Mouse (Mus musculus): ENCODE data around the gene Rnf6. TPM values are rescaled to one million over a fixed set of nuclear protein-coding genes. Genes with fewer than 3 reads are reported as not detected.
"Not testable (repeated sequence)": the region's sequence is repeated elsewhere in the genome, so short reads cannot be mapped to it uniquely, and the experiment has no call there.

The Rnf6 gene
- total RNA-seq, 2 experiments from 2014 or later, result 69.7 to 70.1 TPM

DNA sequence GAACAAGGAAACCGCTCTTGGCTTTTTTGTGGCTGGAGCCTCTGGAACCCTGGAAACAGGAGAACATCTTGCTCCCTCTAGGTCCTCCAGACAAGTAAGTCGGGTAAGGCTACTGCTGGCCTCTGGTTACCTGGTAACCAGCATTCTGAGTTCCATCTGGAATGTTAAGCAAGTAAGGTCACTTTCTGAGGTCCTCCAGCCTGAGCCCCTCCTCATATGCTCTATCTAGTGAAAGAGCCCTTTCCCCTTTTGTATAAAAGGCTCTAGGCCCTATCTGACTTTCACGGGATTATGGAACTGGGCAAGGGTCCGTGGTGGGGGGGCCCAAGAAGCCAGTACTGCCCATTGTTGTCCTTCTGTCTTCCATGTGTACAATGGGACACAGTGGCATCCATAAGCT, 36.2 kb downstream of the Rnf6 start, which contains the start of gene 1700001J03Rik:
1700001J03Rik (minus strand) TSS at position 101 of the 400 bp plus-strand sequence.
- intact Hi-C loops (cut with DNase I), result loop anchor here (5.0 kb wide), 2 partner anchors 117 to 287 kb away; no protein-coding TSS in a partner anchor
- DNase-seq (ENCODE audit: low spot score in 2 of 2), result not testable (repeated sequence)

DNA sequence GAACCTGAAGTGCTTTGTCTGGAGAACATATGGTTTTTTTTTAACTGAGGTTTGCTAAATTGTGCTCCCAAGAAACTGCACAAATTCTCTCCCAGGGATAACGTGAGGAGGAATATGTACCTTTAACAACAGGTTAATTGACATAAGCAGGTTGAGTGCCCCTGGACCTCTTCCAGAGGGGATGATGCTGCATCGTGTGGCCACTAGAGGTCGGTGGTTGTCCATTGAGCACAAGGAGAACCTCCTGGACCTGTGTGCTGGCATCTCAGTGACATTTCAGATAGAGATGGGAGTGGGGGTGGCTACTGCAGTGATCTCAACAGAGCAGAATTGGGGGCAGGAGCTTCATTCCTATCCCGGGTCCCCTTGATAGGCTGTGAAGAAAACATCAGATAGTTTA, 48.6 kb downstream of the Rnf6 start:
- peak in 1 of 2 experiments; percentile 3 for DNase-seq (ENCODE audit: low spot score in 2 of 2)
- intact Hi-C loops (cut with DNase I), result not testable (repeated sequence)

DNA sequence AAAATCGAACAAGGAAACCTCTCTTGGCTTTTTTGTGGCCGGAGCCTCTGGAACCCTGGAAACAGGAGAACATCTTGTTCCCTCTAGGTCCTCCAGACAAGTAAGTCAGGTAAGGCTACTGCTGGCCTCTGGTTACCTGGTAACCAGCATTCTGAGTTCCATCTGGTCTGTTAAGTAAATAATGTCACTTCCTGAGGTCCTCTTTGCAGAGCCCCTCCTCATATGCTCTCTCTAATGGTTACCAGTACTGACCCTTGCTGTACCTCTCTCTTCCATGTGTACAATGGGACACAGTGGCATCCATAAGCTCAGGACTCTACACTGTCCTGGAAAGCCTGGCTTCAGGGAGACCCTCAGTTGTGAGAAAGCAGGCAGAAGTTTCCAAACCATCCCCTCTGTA, 50.7 kb downstream of the Rnf6 start, which contains the start of gene Gm6309:
Gm6309 (minus strand) TSS at position 101 of the 400 bp plus-strand sequence.
- intact Hi-C loops (cut with DNase I); DNase-seq (ENCODE audit: low spot score in 2 of 2): not testable (repeated sequence)

DNA sequence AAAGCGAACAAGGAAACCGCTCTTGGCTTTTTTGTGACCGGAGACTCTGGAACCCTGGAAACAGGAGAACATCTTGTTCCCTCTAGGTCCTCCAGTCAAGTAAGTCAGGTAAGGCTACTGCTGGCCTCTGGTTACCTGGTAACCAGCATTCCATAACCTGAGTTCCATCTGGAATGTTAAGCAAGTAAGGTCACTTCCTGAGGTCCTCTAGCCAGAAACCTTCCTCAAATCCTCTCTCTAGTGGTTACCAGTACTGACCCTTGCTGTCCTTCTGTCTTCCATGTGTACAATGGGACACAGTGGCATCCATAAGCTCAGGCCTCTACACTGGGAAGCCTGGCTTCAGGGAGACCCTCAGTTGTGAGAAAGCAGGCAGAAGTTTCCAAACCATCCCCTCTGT, 60.9 kb downstream of the Rnf6 start, which contains the start of gene Gm5565:
Gm5565 (minus strand) TSS at position 101 of the 400 bp plus-strand sequence.
- DNase-seq (ENCODE audit: low spot score in 2 of 2); intact Hi-C loops (cut with DNase I): not testable (repeated sequence)

Other genes starting within 250 kb of the Rnf6 start
- gene Cyp3a25, start 211.9 kb downstream of the Rnf6 start, total RNA-seq (2021), result not detected
- not detected for gene Cyp3a59, start 142.3 kb downstream of the Rnf6 start, total RNA-seq (2021)
- gene Gm5565, start 61.0 kb downstream of the Rnf6 start, total RNA-seq (2021), result not detected
- not detected for gene Gm6309, start 50.8 kb downstream of the Rnf6 start, total RNA-seq (2021)
- under 1 TPM in 1 of 2 experiments, not detected in 1; 0.83 TPM for gene 1700001J03Rik, start 36.3 kb downstream of the Rnf6 start, total RNA-seq (2021)
- 10 to 100 TPM; 39.5 to 51.3 TPM for gene Cdk8, start 9.7 kb upstream of the Rnf6 start, total RNA-seq (2021)
- gene Wasf3, start 163.4 kb upstream of the Rnf6 start, total RNA-seq (2021), result 10 to 100 TPM; 90.2 to 95.3 TPM

All from left cerebral cortex, postnatal 25 days (tissue).